Mouse (Mus musculus) adipocyte (in vitro differentiated cells): ENCODE measurements around the gene Lcn12.

ENCODE experiments used
- DNase-seq: peaks from one replicate; pipeline ENCODE4 v3.0.0-alpha.2; 2016; ENCODE audit warnings: low spot score

Lcn12 gene

DNA sequence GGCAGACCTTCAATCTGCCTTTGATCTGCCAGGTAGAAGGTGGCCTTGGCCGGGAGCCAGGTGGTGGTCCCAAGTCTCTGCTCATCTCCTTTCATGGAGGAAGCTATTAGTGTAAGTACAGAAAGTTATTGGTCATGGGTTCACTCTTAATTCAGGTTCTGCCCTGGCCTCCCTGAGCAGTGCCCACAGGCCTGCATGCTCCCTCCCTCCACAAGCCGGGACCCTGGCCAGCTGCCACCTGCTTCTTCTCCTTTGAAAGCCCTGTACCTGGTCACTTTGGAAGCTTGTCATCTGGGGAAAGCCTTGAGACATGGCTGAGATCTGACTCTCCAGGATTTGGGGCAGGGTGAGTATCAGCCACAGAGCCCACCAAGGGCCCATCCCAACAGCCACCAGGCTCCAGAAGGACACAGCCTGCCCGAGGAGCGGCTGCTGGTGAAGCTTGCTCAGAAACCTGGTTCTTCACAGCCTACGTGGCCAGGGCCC is at the start of gene Lcn12:
Lcn12 (minus strand) TSS at position 436 of the 486 bp plus-strand sequence.
- no peak for DNase-seq

DNA sequence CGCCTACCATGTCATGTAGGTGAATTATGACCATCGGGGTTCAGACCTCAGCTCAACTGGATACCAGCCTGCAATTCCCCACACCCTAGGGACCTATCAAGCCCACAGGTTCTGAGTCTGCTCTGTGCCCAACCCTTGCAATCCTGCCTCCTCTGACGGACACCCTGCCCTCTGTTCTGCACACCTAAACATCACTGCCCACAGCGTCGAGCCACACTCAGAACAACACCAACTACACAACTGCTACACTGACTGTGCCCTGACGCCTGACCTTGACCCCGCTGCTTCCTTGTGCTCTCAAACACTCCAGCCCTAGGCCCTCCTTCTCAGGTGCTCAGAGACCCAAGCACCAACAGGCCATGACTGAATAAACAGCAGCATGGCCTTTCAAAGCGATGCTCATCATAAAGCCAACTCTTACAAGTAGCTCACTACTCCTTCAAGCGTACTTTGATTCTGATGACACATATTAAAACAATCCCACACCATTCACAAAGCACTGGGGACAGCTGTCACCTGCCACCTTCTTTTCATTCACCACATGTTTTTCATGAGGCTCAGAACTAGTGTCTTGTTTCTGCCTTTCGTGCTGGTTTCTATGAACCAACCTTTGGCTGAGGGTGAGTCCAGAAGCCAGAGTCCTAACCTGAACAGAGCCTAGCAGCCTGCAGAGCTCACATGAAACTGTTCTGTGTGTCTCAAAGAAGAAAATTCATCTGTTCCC is 48.1 kb upstream of the Lcn12 start:
- no peak for DNase-seq

DNA sequence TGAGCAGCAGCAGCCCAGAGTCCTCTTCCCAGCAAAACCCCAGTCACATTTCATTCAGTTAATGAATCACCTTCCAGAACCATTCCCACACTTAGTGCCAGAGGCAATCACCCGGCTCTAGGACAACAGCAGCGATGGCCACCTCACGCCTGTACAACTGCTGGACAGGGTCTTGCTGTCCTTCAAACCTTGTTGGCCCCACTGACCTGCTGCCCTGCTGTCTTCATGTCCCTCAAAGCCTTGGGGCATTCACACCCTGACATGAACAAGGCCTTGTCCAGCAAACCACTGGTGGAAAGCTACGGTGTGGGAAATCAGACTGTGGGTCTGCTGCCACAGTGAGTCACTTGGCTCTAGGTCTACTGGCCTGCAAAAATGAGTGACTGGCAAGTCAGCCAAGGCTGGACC is 46.8 kb upstream of the Lcn12 start:
- DNase-seq, result peak; percentile 41

DNA sequence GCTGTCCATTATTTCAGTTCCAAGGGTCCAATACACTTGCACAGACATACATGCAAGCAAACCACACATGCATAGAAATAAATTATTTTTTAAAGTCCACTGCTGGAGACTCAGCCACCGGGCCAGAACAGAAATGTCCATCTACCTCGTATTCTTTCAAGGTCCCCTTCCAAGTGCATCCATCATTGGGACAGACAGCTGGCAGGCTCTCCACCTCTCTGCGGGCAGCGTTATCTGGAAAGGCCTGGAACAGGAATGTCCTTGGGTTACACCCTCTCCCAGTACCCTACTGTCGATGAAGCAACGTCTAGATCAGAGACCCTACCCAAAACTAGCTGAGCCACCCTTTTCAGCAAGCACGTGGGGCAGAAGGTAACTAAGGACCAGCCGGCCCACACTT is 42.8 kb upstream of the Lcn12 start:
- peak; percentile 31 for DNase-seq

DNA sequence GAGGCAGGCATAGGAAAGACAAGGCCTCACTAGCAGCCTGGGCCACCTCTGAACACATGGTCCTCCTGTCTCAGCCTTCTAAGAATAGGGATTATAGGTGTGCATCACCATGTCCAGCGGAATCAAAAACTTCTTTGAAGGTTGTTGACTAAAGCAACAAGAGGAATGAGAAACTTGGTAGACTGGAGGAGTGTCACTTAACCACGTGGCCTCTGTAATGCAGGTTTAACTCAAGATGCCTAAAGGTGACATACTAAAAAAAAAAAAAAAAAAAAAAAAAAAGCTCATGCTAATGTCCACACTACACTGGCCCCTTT is 41.1 kb upstream of the Lcn12 start:
- no peak for DNase-seq

DNA sequence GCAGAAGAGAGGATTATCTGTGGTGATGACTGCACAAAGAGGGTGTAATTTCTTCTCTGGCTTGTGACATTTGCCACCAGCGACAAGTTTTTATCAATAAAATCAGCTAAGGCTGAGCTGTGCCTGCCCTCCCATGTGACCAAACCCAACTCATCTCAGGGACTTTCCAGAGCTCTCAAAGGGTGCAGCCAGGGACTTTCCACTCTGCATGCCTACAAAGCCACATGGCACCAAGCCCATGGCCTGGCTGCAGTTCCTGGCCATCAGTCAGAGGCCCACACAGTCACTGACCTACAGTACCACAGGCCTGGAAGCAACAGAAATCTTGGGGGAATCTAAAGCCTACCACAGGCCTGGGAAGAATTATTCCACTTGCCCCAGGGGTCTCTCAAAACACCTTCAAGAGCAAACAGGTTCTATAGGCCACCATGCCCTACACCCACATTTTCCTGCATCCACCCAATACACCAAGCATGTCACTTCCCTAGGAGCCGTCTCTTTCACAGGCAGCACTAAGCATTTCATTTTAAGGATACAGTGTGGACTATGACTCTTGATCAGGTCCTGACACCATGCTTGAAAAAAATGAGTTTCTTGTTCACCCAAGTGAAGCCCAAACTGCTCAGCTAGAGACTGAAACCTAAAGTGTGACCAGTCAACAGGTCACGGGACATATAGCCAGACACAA is 40.6 kb upstream of the Lcn12 start:
- peak; percentile 96 for DNase-seq

DNA sequence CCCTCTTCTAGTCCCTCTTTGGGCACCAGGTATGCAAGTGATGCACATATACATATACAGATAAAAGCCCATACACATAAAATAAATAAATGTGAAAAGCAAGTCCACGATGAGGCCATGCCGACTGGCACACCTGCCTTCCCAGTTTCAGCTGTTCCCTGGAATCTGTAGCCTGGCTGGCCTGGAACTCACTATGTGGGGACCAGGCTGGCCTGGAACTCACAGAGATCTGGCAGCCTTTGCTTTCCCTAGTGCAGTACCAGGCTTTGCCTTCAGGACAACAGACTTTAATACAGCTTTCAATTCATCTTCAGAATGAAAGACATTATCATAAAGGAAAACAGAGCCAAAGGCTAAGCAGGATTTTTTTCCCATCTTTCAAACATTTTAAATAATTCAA is 40.0 kb upstream of the Lcn12 start:
- DNase-seq, result peak; percentile 39

DNA sequence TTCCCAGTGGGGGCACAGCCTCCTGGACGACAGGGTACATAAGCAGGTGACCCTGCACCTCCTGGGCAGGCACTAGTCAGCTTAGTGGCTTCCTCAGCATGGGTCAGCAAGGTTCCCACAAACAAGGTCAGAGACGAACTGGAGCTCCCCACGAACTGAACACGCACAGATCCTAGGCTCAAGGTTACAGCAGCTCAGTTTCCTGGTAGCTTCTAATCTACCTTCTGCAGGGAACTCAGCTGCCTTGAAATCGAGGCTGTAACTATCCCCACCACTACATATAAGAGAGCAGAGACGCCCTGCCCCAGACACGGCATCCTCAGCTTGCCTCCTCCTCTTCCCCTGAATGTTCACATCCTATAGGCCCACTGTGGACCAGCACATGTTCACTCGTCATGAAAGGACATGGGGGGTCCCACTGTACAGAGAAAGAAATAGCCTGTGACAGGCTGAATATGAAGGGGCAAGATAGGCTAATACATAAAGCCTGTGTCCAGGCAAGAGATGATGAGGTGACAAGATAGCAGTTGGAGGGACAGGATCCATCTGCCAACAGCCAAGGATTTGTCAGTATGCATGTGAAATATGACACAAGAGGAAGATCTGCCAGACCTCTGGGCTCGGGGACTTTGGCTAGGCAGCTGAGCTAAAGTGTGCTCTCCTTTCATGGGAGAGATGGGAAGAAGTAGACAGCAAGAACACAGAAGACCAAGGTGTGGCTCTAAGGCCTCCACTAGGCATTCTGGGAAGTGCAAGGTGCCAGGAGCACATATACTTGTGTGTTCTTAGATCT is 33.0 kb upstream of the Lcn12 start:
- no peak for DNase-seq

DNA sequence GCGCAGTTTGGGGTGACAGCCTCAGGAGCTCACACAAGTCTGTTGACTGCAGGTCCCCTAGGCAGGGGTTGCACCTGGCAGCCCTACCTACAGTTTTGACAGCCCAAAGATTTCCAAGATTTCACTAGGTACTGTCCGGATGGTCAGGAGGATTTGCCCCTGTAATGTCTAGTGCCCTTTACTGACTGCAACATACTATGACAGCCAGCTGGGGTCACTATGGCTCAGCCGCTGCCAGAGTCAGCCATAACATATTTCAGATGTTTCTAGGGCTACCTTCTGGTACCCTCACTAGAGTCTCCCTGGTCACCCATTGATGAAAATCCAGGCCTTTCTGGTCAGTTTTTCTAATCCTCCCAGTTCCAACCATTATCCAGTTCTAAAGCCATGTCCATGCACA is 16.2 kb upstream of the Lcn12 start:
- DNase-seq, result peak; percentile 35

DNA sequence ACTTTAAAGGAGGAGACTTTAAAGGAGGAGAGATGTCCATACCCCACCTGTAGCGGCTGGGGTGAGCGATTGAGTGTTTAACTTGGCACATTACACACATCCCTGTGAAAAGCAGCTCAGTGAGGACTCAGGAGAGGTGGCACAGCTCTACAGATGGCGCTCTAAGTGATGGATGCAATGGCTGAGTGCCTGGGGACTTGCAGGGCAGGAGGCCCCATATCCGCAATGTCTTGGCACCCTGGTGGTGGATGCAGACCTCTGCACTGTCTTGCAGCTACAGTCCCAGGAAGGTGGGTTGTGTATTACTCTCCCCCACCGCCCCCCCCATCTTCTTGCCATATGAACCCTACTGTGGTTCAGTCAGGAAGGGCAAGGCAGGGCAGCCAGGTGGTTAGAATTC is 13.3 kb upstream of the Lcn12 start:
- DNase-seq, result no peak

DNA sequence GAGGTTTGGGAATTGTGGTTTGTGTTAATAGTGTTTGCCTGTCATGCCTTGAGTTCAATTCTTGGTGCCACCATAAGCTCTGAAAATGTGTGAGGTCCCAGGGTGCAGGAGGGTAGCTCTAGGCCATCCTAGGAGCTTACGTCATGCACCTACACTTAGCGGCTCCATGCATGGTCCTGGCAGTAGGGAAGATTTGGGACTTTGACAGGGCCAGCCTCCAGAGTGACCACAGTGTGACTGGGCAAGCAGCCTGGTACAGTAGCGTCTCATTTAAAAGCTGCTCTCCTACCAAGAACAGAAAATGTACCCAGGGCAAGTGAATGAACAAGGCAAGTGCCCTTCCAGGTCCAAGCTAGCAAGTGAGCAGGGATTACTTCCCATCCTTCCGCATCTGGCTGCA is 12.1 kb upstream of the Lcn12 start:
- DNase-seq, result no peak

DNA sequence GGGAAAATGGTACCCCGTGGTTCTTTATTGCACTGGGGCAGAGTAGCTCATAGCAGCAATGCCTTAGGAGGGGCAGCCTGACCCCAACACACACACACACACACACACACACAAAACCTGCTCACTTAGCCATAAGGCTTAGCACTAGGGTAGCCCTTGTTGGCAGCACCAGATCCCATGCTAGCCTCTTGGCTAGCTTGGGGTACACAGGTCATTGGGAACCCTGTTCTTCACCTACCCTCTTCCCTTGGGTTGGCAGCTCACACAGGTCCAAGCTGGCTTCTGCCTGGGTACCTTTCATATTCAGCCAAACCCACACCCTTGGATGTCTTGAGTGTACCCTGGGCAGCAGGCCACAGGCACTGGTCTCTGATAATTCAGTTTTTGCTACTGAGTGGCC is 11.3 kb upstream of the Lcn12 start:
- no peak for DNase-seq

DNA sequence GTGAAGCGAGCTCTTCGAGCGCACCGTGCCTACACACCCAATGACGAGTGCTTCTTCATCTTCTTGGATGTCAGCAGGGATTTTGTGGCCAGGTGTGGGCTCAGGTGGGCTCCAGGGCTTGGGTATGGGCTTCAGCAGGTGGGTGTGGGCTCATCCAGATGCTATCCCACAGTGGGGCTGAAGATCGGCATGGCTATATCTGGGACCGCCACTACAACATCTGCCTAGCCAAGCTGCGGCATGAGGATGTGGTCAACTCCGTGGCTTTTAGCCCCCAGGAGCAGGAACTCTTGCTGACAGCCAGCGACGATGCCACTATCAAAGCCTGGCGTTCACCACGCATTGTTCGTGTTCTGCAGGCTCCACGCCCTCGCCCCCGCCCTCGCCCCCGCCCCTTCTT is 10.8 kb upstream of the Lcn12 start:
- DNase-seq, result no peak

DNA sequence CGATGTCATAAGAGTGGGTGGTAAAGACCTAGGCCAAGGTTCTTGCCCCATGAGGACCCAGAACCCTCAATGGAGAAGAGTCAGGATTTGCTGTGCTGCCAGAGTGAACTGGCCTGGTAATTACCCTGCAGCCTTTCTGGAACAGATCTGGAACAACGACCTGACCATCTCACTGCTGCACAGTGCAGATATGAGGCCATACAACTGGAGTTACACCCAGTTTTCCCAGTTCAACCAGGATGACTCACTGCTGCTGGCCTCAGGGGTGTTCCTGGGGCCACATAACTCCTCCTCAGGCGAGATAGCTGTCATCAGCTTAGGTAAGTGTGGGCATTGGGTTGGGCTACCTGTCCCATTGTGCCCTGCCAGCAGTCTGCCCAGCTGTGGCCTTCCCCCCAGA is 9.0 kb upstream of the Lcn12 start:
- no peak for DNase-seq

DNA sequence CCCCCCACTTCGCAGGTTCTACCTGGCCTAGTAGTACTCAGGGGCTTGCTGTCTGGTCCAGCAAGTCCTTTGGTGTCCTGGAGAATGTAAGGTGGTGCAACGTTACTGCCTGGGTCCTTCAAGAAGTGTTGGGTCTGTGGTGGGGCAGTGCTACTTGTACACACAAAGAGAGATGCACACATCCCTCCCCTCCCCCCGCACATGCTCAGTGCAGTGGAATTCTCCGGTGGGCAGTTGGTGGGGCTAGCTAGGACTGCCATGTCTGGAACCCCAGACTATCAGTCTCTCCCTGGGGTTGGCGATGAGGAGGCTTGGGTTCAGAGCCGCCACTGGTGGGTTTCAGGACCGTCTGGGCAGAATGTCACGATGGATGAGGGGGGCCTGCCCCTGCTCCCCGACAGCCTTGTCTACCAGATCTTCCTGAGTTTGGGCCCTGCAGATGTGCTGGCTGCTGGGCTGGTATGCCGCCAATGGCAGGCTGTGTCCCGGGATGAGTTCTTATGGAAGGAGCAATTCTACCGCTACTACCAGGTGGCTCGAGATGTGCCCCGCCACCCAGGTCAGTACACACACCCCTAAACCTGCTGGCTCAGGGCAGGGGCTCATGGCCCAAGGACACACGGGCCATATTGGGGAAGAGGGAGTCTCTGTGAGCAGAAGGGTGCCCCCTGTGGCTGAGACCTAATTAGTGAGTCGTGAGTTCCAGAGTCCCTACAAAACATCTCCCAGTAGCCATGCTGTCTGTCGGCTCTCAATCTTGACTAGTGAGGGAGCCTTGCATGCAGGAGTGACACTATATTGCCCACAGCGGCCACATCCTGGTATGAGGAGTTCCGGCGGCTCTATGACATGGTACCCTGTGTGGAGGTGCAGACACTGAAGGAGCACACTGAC is 8.1 kb upstream of the Lcn12 start, which contains the start of gene C8g:
C8g (minus strand) TSS at position 127 of the 894 bp plus-strand sequence.
- DNase-seq, result no peak

DNA sequence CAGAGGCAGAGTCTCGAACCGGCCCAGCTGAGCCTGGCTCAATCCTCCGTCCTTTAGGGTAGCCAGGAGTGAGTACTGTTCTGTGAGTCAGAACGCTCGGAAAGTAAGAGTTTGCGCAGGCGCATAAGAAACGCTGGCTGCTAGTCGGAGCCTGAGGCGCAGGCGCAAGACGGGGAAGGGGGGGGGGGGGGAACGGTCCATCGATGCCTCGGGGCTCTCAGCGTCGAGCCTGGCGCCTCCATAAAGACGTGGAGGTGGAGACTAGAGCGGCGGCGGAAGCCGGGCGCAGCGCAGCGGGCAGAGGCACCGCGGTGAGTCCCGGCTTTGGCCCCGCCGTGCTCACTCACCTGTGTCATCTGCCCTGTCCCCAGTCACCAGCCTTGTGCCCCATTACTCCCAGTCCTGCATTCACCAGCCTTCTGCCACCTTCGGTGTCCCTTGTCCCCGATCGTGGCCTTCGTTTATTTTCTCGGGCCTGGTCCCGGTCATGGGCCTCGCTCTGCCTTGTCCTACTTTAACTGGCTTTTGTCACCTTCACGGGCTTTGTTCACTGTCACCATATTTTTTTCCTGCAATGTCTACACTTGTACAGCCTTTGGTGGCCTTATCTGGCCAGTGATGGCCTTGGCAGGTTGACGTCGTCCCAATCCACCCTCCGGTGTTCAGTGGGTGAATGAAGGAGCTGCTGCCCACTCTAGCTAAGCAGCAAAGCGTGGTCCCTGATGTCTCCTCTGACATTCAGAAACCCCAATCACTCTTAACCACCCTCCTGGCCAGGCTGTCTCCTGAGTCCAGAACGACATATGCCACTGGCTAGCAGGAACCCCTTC is 7.1 kb upstream of the Lcn12 start, which contains the start of gene Fbxw5:
Fbxw5 (plus strand) TSS at position 175 of the 830 bp plus-strand sequence.
- peak; percentile 94 for DNase-seq

DNA sequence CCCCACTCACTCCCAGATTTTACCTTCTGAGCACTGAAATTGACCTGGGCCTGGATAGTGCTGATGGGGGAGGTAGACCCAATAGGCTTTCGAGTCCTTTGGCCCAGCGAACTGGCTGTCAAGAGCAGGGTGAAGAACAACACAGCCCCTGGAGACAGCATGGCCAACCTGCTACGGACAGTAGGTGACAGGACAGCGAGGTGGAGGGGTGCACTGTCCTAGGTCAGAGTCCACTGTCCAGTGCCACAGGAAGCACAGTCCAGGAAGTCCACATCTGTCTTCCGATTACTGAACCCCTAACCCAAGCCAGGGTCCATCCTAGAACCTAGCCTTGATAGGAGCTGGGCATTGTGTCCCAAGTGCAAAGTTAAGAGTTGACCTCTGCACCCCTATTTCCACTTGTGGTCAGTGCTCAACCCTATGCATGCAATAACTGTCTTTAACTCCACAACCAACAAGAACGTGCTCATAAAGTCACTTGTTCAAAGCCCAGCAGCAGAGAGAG is 6.4 kb upstream of the Lcn12 start:
- DNase-seq, result no peak

DNA sequence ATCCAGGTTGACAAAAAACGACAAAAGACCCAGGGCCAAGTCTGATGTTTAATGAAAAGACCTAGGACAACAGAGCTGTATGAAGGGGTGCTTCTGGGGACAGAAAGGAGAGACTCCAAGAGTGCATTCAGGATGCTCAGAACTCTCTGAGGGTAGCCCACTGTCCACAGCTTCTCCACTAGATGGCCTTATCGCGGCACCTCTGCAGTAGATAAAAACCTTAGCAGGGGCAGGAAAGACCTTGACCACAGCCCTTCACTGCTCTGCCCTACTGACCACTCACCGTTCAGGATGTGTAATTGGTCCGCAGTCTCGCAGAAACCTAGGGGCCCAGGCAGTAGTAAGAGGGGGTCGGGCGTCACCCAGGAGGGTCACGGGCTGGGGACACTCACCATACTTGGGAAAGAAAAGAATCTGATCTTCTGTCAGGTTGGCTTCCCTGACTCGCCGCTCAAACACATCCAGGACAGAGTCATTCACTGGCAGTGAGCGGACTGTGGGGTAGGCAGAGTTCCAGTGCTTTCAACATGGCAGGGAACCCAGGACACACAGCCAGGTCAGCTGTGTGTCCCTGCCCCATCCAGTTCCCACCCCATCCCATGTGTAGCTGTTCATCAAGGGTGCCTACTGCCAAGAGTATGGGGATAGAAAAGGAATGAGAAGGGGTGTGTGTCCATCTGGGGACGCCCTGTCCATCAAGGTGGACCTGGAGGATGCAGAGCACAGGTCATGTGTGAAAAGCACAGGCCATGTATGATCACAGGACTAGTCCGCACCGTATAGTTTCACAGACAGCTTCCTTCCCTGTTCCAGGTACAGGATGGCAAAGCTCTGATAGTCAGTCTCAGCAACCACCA is 5.1 kb upstream of the Lcn12 start:
- DNase-seq, result no peak

DNA sequence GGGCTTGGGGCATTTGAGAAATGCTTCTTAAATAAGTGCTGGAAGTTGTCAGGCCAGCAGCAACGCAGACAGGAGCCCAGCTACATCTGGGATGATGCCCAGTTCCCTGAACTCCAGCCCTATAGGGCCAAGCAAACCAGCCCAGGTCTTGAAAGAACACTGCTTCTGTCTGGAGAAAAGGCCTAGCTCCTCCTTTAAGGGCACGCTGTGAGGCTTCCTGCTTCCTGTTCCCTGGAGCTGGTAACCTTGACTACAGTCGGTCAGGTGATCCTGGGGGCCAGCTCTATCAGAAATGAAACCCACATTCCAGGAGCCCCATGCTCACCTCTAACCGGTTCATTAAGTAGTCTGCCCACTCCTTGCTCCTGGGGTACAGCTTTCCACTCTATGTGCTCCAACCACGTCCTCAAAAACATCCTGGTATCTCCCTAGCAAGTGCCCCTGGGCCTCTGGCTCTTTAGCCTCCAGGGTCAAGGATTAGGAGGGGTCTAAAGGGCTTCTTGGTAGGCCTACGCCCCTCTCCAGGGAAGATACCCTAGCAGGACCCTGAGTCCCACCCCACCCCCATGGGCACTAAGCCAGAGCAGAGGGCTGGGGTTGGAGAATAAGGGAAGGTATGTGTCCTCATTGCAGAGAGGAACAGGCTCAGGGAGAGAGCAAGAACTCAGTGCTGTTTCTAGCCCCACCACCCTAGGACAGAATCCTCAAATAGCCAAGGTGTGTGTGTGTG is 4.3 kb upstream of the Lcn12 start:
- DNase-seq, result peak; percentile 48
